Mouse (Mus musculus) lung, postnatal 0 days (tissue): ENCODE measurements around the gene Mapk1ip1l. TPM values are rescaled to one million over a fixed set of nuclear protein-coding genes. Genes with fewer than 3 reads are reported as not detected.

Experiments used
- ATAC-seq: fragments of 200-750 bp; cut with Nextera tagmentation; 2 replicates; pipeline ENCODE4 v1.8.0; 2017; ENCODE audit warnings: moderate library complexity
- DNase-seq: peaks from one replicate; pipeline ENCODE4 v3.0.0-alpha.2; 2016; ENCODE audit warnings: low spot score
- H3K27ac ChIP-seq: fragments of 300-500 bp; sonication (generic); 2 replicates; pipeline ENCODE4 v1.5.1; 2014; ENCODE audit warnings: antibody characterized with exemption, mild to moderate bottlenecking, low read length, mixed read lengths
- H3K27me3 ChIP-seq: fragments of 300-500 bp; sonication (generic); replicated peaks from 2 replicates; pipeline ENCODE4 v1.6.1; 2014; ENCODE audit warnings: low read length, mixed read lengths; ENCODE audit not compliant: insufficient read depth
- H3K36me3 ChIP-seq: fragments of 300-500 bp; sonication (generic); 2 replicates; pipeline ENCODE4 v1.6.1; 2014; ENCODE audit warnings: low read length, mixed read lengths; ENCODE audit not compliant: insufficient read depth
- H3K4me1 ChIP-seq: fragments of 300-500 bp; sonication (generic); 2 replicates; pipeline ENCODE4 v1.6.1; 2014; ENCODE audit warnings: antibody characterized with exemption, low read depth, low read length, mixed read lengths; ENCODE audit not compliant: insufficient read depth
- H3K4me2 ChIP-seq: fragments of 300-500 bp; sonication (generic); replicated peaks from 2 replicates; pipeline ENCODE4 v1.6.1; 2014; ENCODE audit warnings: low read depth, mild to moderate bottlenecking, low read length, moderate library complexity, mixed read lengths
- H3K4me3 ChIP-seq: fragments of 300-500 bp; sonication (generic); 2 replicates; pipeline ENCODE4 v1.5.1; 2014; ENCODE audit warnings: low read depth, low read length
- H3K9ac ChIP-seq: fragments of 300-500 bp; sonication (generic); replicated peaks from 2 replicates; pipeline ENCODE4 v1.6.1; 2014; ENCODE audit warnings: low read depth, mild to moderate bottlenecking
- H3K9me3 ChIP-seq: fragments of 300-500 bp; sonication (generic); 2 replicates; pipeline ENCODE4 v1.6.1; 2016; ENCODE audit warnings: low read length, mixed read lengths
- CTCF ChIP-seq: IDR thresholded peaks from 2 replicates; pipeline ENCODE4 v1.5.1; 2016; ENCODE audit warnings: antibody characterized with exemption, mild to moderate bottlenecking
- EP300 ChIP-seq: IDR thresholded peaks from 2 replicates; pipeline ENCODE4 v1.6.1; 2016; ENCODE audit warnings: antibody characterized with exemption, mild to moderate bottlenecking, control low read depth
- WGBS: fragments of 180-500 bp; shearing (Covaris S2); extraction: QIAGEN DNeasy Blood & Tissue Kit; methylation state at CpG from one replicate; pipeline ENCODE4 v1.1.7; 2014; 5-methylcytosine and 5-hydroxymethylcytosine counted together
- polyA plus RNA-seq: library from polyadenylated mRNA; unstranded; fragments of >200 nt; fragmentation: Nextera tagmentation; extraction: Ambion mirVana; gene quantifications from 2 replicates; pipeline ENCODE4 v1.2.1, GENCODE M21; 2015

The Mapk1ip1l gene
- polyA plus RNA-seq, 1 experiment from 2014 or later, result 19.9 TPM

DNA sequence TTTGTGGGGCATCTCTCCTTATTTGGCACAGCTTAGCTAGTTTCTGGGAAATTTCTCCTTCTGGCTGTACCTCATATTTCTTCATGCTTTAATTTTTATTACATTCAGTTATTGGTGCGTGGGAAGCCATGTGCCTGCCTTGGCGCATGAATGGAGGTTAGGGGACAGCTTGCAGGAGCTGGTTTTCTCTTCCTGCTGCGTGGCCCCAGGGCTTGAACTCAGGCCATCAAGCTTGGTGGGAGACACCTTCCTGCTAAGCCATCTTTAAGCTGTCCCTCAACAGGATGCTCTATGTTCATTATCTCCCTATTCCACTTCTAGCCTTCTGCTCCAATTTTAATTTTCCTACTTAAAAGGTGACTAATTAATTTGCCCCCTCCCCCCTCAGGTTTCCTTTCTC lies 72.7 kb downstream of the Mapk1ip1l start:
- TF ChIP-seq CTCF (no peak), EP300 (no peak)
- Histone ChIP-seq H3K27me3 (peaks cover 9% of the 10 kb centered on the region; the same call in 1 of the 2 replicates), H3K9me3 (no peaks in the 10 kb centered on the region), H3K9ac (no peak overlapping the region), H3K4me2 (no peak overlapping the region), H3K4me1 (peaks cover 8% of the 10 kb centered on the region), H3K36me3 (no peaks in the 10 kb centered on the region), H3K4me3 (no peak overlapping the region), H3K27ac (no peak overlapping the region)
- WGBS, result 78% methylated on average over 3 of the region's 3 CpGs
- no peak for DNase-seq
- no peak for ATAC-seq

DNA sequence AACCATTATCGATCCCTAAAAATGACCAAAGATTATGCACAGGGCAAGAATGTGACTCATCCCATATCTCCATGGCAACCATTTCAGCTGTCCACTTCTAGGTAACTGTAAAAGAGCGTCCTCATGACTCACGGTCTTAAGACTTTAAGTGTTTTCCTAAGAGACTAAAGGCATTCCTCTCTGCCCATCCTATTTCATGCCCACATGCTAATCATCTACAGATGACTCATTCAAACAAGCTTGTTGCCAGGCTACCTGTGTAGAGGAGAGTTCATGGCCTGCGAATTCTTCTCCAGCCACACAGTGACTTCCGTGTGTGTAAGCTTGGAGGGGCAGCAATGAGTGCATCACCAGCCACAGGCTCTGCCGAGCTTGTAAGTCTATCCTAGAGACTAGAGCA lies 73.6 kb downstream of the Mapk1ip1l start:
- WGBS, result 46% methylated on average over 6 of the region's 6 CpGs
- H3K4me3 ChIP-seq, result no peak overlapping the region
- TF ChIP-seq EP300 (peak; percentile 94), CTCF (no peak)
- H3K27ac ChIP-seq, result no peak overlapping the region
- H3K4me2 ChIP-seq, result no peak overlapping the region
- peaks cover 9% of the 10 kb centered on the region; the same call in 1 of the 2 replicates for H3K27me3 ChIP-seq
- H3K9me3 ChIP-seq, result no peaks in the 10 kb centered on the region
- no peaks in the 10 kb centered on the region for H3K36me3 ChIP-seq
- DNase-seq (peak; percentile 94), ATAC-seq (peak; percentile 79)
- peaks cover 5% of the 10 kb centered on the region for H3K4me1 ChIP-seq
- H3K9ac ChIP-seq, result no peak overlapping the region

Other genes starting within 250 kb of the Mapk1ip1l start
- 9.7 and 11.6 TPM in 2 replicates for gene Gch1, start 108.9 kb upstream of the Mapk1ip1l start, polyA plus RNA-seq
- gene Wdhd1, start 21.4 kb upstream of the Mapk1ip1l start, polyA plus RNA-seq, result 2.7 and 3.0 TPM in 2 replicates
- gene Socs4, start 21.3 kb upstream of the Mapk1ip1l start, polyA plus RNA-seq, result 2.5 and 3.3 TPM in 2 replicates
- gene Lgals3, start 69.5 kb downstream of the Mapk1ip1l start, polyA plus RNA-seq, result 332 and 359 TPM in 2 replicates
- gene Dlgap5, start 120.1 kb downstream of the Mapk1ip1l start, polyA plus RNA-seq, result 2.0 and 2.3 TPM in 2 replicates
- gene Fbxo34, start 152.2 kb downstream of the Mapk1ip1l start, polyA plus RNA-seq, result 18.1 and 20.0 TPM in 2 replicates